Mouse (Mus musculus): ENCODE data around the gene Arid5a. TPM values are rescaled to one million over a fixed set of nuclear protein-coding genes. Genes with fewer than 3 reads are reported as not detected.
A peak's percentile ranks its signal among the peaks of the same experiment; 100 is the strongest.

Arid5a gene
- polyA plus RNA-seq, 1 experiment from 2014 or later, result 3.1 TPM

DNA sequence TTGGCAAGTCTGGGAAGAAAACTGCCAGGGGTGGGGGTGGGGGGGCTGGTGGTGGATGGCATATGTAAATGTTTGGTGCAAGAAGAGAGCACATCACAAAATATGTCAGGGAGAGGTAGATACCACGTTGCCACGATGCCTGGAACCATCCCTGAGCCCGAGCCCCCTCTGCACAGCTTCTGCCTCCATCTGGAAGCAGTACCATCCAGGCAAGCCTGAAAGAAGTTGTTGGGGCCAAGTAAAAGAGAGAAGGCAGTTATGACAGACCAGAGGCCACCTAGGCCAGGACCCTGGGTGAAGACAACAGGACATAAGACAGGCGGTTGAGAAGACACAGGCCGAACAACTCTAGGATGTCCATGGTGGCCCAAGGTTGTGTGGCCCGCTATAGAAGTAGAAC, 7.0 kb upstream of the Arid5a start:
- Histone ChIP-seq H3K9me3 (ENCODE audit: control insufficient read depth, low read length) (no peaks in the 10 kb centered on the region), H3K27me3 (ENCODE audit: control insufficient read depth, insufficient read depth, low read length) (peaks cover 2% of the 10 kb centered on the region; the same call in 1 of the 2 replicates), H3K4me3 (ENCODE audit: low read depth, low read length) (no peak overlapping the region), H3K4me2 (ENCODE audit: low read depth) (no peak overlapping the region), H3K36me3 (ENCODE audit: control insufficient read depth, insufficient read depth, low read length) (no peaks in the 10 kb centered on the region), H3K4me1 (ENCODE audit: control insufficient read depth, insufficient read depth, low read length) (peaks cover 4% of the 10 kb centered on the region; the same call in 1 of the 2 replicates), H3K27ac (ENCODE audit: low read depth, low read length) (no peak overlapping the region), H3K9ac (ENCODE audit: low read length) (no peak overlapping the region)
- WGBS, result 84% methylated on average over 6 of the region's 6 CpGs
- ATAC-seq (ENCODE audit: insufficient read depth, low FRiP score, low TSS enrichment) (no peak), DNase-seq (ENCODE audit: low spot score) (no peak)

DNA sequence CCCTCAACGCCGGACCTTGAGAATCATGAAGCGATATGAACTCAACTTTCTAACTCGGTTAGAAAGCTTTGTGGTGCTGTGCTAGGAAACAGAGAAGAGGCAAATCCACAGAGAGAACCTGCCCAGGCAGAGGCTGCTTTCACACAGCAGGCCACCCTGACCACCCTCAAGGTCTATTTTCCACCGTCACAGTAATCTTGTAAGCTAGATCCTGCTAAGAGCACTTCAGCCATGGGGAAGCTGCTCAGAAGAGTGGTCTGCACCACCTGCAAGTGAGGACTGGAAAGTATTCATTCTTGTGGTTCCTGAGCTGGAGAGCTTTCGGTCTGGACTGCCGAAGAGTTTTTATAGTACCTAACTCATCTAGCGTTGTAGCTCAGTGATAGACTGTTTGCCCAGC, 5.3 kb upstream of the Arid5a start:
- no peak for ATAC-seq (ENCODE audit: insufficient read depth, low FRiP score, low TSS enrichment)
- WGBS, result 84% methylated on average over 8 of the region's 8 CpGs
- Histone ChIP-seq H3K36me3 (ENCODE audit: control insufficient read depth, insufficient read depth, low read length) (no peaks in the 10 kb centered on the region), H3K4me1 (ENCODE audit: control insufficient read depth, insufficient read depth, low read length) (peaks cover 4% of the 10 kb centered on the region; the same call in 1 of the 2 replicates), H3K4me3 (ENCODE audit: low read depth, low read length) (no peak overlapping the region), H3K4me2 (ENCODE audit: low read depth) (no peak overlapping the region), H3K9ac (ENCODE audit: low read length) (no peak overlapping the region), H3K27me3 (ENCODE audit: control insufficient read depth, insufficient read depth, low read length) (peaks cover 2% of the 10 kb centered on the region; the same call in 1 of the 2 replicates), H3K27ac (ENCODE audit: low read depth, low read length) (no peak overlapping the region), H3K9me3 (ENCODE audit: control insufficient read depth, low read length) (no peaks in the 10 kb centered on the region)
- DNase-seq (ENCODE audit: low spot score), result no peak

- Histone ChIP-seq H3K4me3 (ENCODE audit: low read depth, low read length) (peak overlapping the region; percentile 25; the same call in 1 of the 2 replicates), H3K9me3 (ENCODE audit: control insufficient read depth, low read length) (no peaks in the 10 kb centered on the region), H3K4me1 (ENCODE audit: control insufficient read depth, insufficient read depth, low read length) (peaks cover 4% of the 10 kb centered on the region; the same call in 1 of the 2 replicates), H3K4me2 (ENCODE audit: low read depth) (peak overlapping the region; percentile 53), H3K9ac (ENCODE audit: low read length) (peak overlapping the region; percentile 44), H3K36me3 (ENCODE audit: control insufficient read depth, insufficient read depth, low read length) (no peaks in the 10 kb centered on the region), H3K27ac (ENCODE audit: low read depth, low read length) (no peak overlapping the region), H3K27me3 (ENCODE audit: control insufficient read depth, insufficient read depth, low read length) (peaks cover 2% of the 10 kb centered on the region; the same call in 1 of the 2 replicates)
- no peak for DNase-seq (ENCODE audit: low spot score)
- no peak for ATAC-seq (ENCODE audit: insufficient read depth, low FRiP score, low TSS enrichment)
- WGBS, result 16% methylated on average over 9 of the region's 9 CpGs
Observed at GRCm38 (mm10) chr1:36302957-36303356, 4.6 kb upstream of the Arid5a start.

DNA sequence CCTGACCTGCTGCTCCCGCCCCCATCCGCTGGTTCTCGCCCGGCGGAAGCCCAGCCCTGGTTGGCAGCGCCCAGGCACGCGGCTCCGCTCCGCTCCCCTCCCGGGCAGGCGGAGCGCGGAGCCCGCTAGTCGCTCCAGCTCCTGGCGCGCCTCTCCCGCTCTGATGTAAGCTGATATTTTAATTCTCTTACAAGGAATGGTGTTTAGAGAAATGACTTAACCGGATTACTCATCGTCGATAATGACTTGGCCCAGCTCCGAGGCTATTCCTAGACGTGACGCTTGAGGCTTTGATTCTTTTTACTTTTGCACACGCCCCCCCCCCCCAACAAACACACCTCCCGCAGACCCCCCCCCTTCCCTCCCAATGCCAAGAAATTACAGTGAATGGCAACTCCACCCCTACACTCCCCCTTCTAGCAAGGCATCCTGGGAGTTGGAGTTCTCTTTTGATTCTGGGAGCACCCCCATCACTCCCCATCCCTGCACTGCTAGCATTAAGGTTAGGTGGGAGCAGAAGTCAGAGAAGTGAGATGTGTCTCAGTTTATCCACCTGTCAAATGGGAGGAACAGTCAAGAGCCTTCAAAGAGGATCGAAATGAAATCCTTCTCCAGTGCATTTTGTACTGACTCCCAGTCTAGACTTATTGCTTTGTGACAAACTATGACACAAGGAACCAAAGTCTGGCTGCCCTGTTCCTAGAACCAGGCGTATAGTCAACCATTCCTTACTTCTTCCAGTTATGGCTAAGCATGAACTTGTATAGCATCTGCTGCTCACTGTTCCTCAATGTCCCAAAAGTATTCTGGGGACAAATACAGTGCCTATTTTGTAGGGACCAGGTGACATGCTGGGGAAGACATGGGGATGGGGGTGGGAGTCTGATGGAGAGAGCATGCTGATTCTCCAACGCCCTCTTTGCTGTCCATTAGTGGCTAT, 3.9 kb upstream of the Arid5a start:
- Histone ChIP-seq H3K27ac (ENCODE audit: low read depth, low read length) (no peak overlapping the region), H3K9ac (ENCODE audit: low read length) (peak overlapping the region; percentile 44), H3K27me3 (ENCODE audit: control insufficient read depth, insufficient read depth, low read length) (peaks cover 2% of the 10 kb centered on the region; the same call in 1 of the 2 replicates), H3K9me3 (ENCODE audit: control insufficient read depth, low read length) (no peaks in the 10 kb centered on the region), H3K4me1 (ENCODE audit: control insufficient read depth, insufficient read depth, low read length) (peaks cover 4% of the 10 kb centered on the region; the same call in 1 of the 2 replicates), H3K36me3 (ENCODE audit: control insufficient read depth, insufficient read depth, low read length) (no peaks in the 10 kb centered on the region), H3K4me2 (ENCODE audit: low read depth) (peak overlapping the region; percentile 53), H3K4me3 (ENCODE audit: low read depth, low read length) (peak overlapping the region; percentile 25; the same call in 1 of the 2 replicates)
- 9% methylated on average over 30 of the region's 30 CpGs for WGBS
- ATAC-seq (ENCODE audit: insufficient read depth, low FRiP score, low TSS enrichment), result no peak
- peak; percentile 35 for DNase-seq (ENCODE audit: low spot score)

DNA sequence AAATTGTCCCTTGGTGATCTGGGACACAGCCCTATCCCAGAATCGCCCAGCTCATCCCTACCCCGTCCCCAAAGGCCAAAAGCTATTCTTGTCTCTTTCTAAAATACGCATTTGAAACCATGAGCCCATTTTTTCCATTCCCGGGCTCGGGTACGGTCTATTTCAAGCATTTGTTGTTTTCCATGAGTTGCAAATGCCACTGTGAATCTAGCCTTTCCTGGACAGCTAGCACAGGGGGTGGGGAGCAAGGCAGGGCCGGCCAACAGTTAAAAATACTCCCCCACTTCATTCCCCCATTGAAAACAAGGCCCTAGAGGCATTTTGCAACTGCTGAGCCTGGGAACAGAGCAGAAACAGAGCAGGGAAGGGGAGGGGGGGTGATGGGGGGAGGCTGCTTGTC, 2.8 kb upstream of the Arid5a start:
- H3K4me1 ChIP-seq (ENCODE audit: control insufficient read depth, insufficient read depth, low read length), result peaks cover 4% of the 10 kb centered on the region; the same call in 1 of the 2 replicates
- DNase-seq (ENCODE audit: low spot score), result no peak

GRCm38 (mm10) chr1:36306120-36306519, 1.4 kb upstream of the Arid5a start:
- H3K36me3 ChIP-seq (ENCODE audit: control insufficient read depth, insufficient read depth, low read length), result no peaks in the 10 kb centered on the region
- no peak for DNase-seq (ENCODE audit: low spot score)
- 57% methylated on average over 6 of the region's 6 CpGs for WGBS
- no peaks in the 10 kb centered on the region for H3K9me3 ChIP-seq (ENCODE audit: control insufficient read depth, low read length)
- no peak overlapping the region for H3K9ac ChIP-seq (ENCODE audit: low read length)
- 0 out of 2 replicates have a peak, but pooled peaks cover 5% of the 10 kb centered on the region for H3K27me3 ChIP-seq (ENCODE audit: control insufficient read depth, insufficient read depth, low read length)
- H3K4me2 ChIP-seq (ENCODE audit: low read depth), result no peak overlapping the region
- ATAC-seq (ENCODE audit: insufficient read depth, low FRiP score, low TSS enrichment), result no peak
- no peak overlapping the region for H3K4me3 ChIP-seq (ENCODE audit: low read depth, low read length)
- H3K4me1 ChIP-seq (ENCODE audit: control insufficient read depth, insufficient read depth, low read length), result peaks cover 4% of the 10 kb centered on the region; the same call in 1 of the 2 replicates
- H3K27ac ChIP-seq (ENCODE audit: low read depth, low read length), result no peak overlapping the region

More for the DNA sequence above, 2.8 kb upstream of the Arid5a start:
- Histone ChIP-seq H3K27me3 (ENCODE audit: control insufficient read depth, insufficient read depth, low read length) (peaks cover 7% of the 10 kb centered on the region; the same call in 1 of the 2 replicates), H3K9me3 (ENCODE audit: control insufficient read depth, low read length) (no peaks in the 10 kb centered on the region), H3K9ac (ENCODE audit: low read length) (no peak overlapping the region), H3K27ac (ENCODE audit: low read depth, low read length) (no peak overlapping the region), H3K36me3 (ENCODE audit: control insufficient read depth, insufficient read depth, low read length) (no peaks in the 10 kb centered on the region), H3K4me2 (ENCODE audit: low read depth) (no peak overlapping the region), H3K4me3 (ENCODE audit: low read depth, low read length) (no peak overlapping the region)
- no peak for ATAC-seq (ENCODE audit: insufficient read depth, low FRiP score, low TSS enrichment)
- WGBS, result 74% methylated on average over 7 of the region's 7 CpGs

- Histone ChIP-seq H3K4me2 (ENCODE audit: low read depth) (no peak overlapping the region), H3K36me3 (ENCODE audit: control insufficient read depth, insufficient read depth, low read length) (no peaks in the 10 kb centered on the region), H3K27ac (ENCODE audit: low read depth, low read length) (no peak overlapping the region), H3K27me3 (ENCODE audit: control insufficient read depth, insufficient read depth, low read length) (0 out of 2 replicates have a peak, but pooled peaks cover 5% of the 10 kb centered on the region), H3K4me1 (ENCODE audit: control insufficient read depth, insufficient read depth, low read length) (peaks cover 4% of the 10 kb centered on the region; the same call in 1 of the 2 replicates), H3K4me3 (ENCODE audit: low read depth, low read length) (no peak overlapping the region), H3K9ac (ENCODE audit: low read length) (no peak overlapping the region), H3K9me3 (ENCODE audit: control insufficient read depth, low read length) (no peaks in the 10 kb centered on the region)
- no peak for DNase-seq (ENCODE audit: low spot score)
- ATAC-seq (ENCODE audit: insufficient read depth, low FRiP score, low TSS enrichment), result peak; percentile 10; the same call in 1 of the 2 replicates
- 69% methylated on average over 7 of the region's 7 CpGs for WGBS
Observed at GRCm38 (mm10) chr1:36307121-36307494, 425 bp upstream of the Arid5a start.

- H3K4me1 ChIP-seq (ENCODE audit: control insufficient read depth, insufficient read depth, low read length), result no peaks in the 10 kb centered on the region
- 0 out of 2 replicates have a peak, but pooled peaks cover 5% of the 10 kb centered on the region for H3K27me3 ChIP-seq (ENCODE audit: control insufficient read depth, insufficient read depth, low read length)
- peak overlapping the region; percentile 44 for H3K4me3 ChIP-seq (ENCODE audit: low read depth, low read length)
- no peak overlapping the region for H3K9ac ChIP-seq (ENCODE audit: low read length)
- no peak overlapping the region for H3K27ac ChIP-seq (ENCODE audit: low read depth, low read length)
- no peaks in the 10 kb centered on the region for H3K9me3 ChIP-seq (ENCODE audit: control insufficient read depth, low read length)
- 5% methylated on average over 12 of the region's 12 CpGs for WGBS
- DNase-seq (ENCODE audit: low spot score) (peak; percentile 46), ATAC-seq (ENCODE audit: insufficient read depth, low FRiP score, low TSS enrichment) (no peak)
- no peaks in the 10 kb centered on the region for H3K36me3 ChIP-seq (ENCODE audit: control insufficient read depth, insufficient read depth, low read length)
- H3K4me2 ChIP-seq (ENCODE audit: low read depth), result peak overlapping the region; percentile 79
Observed at GRCm38 (mm10) chr1:36308451-36308901, 943 bp downstream of the Arid5a start.

Measured in neural tube, embryonic 11.5 days (tissue).